Comparison of ENCODE assay signal across 33 mouse cellular contexts in the genomic region with DNA sequence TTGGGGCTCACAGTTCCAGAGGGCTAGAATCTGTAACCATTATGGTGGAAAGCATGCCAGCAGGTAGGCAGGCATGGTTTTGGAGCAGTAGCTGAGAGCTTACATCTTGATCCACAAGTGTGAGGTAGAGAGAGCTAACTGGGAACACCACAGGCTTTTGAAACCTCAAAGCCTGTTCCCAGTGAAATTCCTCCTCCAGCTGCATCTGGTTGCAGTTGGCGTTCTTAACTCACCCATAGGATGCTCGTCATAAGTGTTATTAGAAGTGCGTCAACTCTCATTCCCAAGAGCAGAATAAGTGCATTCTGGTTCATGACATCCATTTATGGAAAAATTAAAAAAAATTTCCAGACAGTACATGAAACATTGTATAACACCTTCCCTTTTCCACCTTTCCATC. TPM values are rescaled to one million over a fixed set of nuclear protein-coding genes. Genes with fewer than 3 reads are reported as not detected.
"Had no signal": no experiment of that assay in that cellular context is flagged by ENCODE, and none has a peak within 500 bp of the region (broad histone marks: within the 10 kb centered on the region; RNA-seq: fewer than 3 reads in every experiment).

No protein-coding gene starts in this region.

- H3K27me3 ChIP-seq: heart, embryonic 13.5 days; heart, embryonic 15.5 days; hindbrain, embryonic 12.5 days; hindbrain, embryonic 13.5 days; hindbrain, embryonic 15.5 days; intestine, embryonic 15.5 days; kidney, embryonic 15.5 days had no signal

- H3K4me3 ChIP-seq: heart, embryonic 13.5 days; heart, embryonic 15.5 days; hindbrain, embryonic 10.5 days; hindbrain, embryonic 12.5 days; hindbrain, embryonic 13.5 days; hindbrain, embryonic 15.5 days; intestine, embryonic 15.5 days; kidney, embryonic 15.5 days; layer of hippocampus, adult 2 months; left cerebral cortex, adult 2 months had no signal

- ATAC-seq: hindbrain, embryonic 16.5 days; hindbrain, postnatal 0 days; inflammation-experienced regulatory T-cells, adult 6 months; intestine, embryonic 15.5 days; intestine, embryonic 16.5 days; intestine, postnatal 0 days had no signal

- H3K27ac ChIP-seq: heart, embryonic 13.5 days; heart, embryonic 15.5 days; hindbrain, embryonic 10.5 days; hindbrain, embryonic 12.5 days; hindbrain, embryonic 13.5 days; hindbrain, embryonic 14.5 days; hindbrain, embryonic 15.5 days; hindbrain, postnatal 0 days; intestine, embryonic 15.5 days; kidney, embryonic 15.5 days; kidney, postnatal 0 days; layer of hippocampus, adult 2 months; left cerebral cortex, adult 2 months had no signal

- DNase-seq: heart, postnatal 10 days; heart, postnatal 14 days; heart, postnatal 36 days; heart, postnatal 4 days; kidney, adult 11 months; kidney, adult 18-20 months; kidney, adult 2 months; kidney, adult 8-10 months; kidney, adult 9 months; kidney, postnatal 10 days; kidney, postnatal 14 days; kidney, postnatal 25 days; kidney, postnatal 36 days; kidney, postnatal 4 days; layer of hippocampus, adult 9-11 months; layer of hippocampus, postnatal 36 days had no signal

- H3K4me2 ChIP-seq: heart, embryonic 13.5 days; heart, embryonic 15.5 days; hindbrain, embryonic 12.5 days; hindbrain, embryonic 13.5 days; hindbrain, embryonic 14.5 days; hindbrain, embryonic 15.5 days; intestine, embryonic 15.5 days; kidney, embryonic 15.5 days had no signal

- H3K9me3 ChIP-seq: heart, embryonic 13.5 days; heart, embryonic 15.5 days; hindbrain, embryonic 10.5 days; hindbrain, embryonic 12.5 days; hindbrain, embryonic 13.5 days; hindbrain, embryonic 15.5 days; intestine, embryonic 15.5 days; kidney, embryonic 15.5 days had no signal

- H3K4me1 ChIP-seq: heart, embryonic 15.5 days; hindbrain, embryonic 10.5 days; hindbrain, embryonic 12.5 days; hindbrain, embryonic 13.5 days; hindbrain, embryonic 15.5 days; intestine, embryonic 15.5 days; kidney, embryonic 15.5 days had no signal

- H3K36me3 ChIP-seq: heart, embryonic 13.5 days; heart, embryonic 15.5 days; hindbrain, embryonic 10.5 days; hindbrain, embryonic 12.5 days; hindbrain, embryonic 13.5 days; hindbrain, embryonic 15.5 days; intestine, embryonic 15.5 days; kidney, embryonic 15.5 days had no signal

- H3K9ac ChIP-seq: heart, embryonic 13.5 days; heart, embryonic 15.5 days; hindbrain, embryonic 12.5 days; hindbrain, embryonic 13.5 days; hindbrain, embryonic 14.5 days; hindbrain, embryonic 15.5 days; intestine, embryonic 15.5 days; kidney, embryonic 15.5 days had no signal

RNA-seq across cellular contexts. Expression of a gene that starts 19.8 kb away (rescaled TPM):
- total RNA-seq: hindbrain, postnatal 0 days had no signal
